Comparison of ENCODE assay signal across 9 mouse cellular contexts in the genomic region with DNA sequence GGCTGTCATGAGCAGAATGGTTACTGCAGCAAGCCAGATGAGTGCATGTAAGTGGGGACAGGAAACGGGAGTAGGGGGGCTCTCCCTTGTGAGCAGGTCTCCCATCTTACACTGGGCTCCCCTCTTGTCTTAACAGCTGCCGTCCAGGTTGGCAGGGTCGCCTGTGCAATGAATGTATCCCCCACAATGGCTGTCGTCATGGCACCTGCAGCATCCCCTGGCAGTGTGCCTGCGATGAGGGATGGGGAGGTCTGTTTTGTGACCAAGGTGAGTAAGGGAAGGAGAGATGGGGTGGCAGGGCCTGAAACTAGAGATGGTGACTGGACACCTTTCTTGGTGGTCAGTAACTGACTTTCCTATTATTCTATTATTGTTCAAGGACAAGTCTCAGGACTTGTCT. TPM values are rescaled to one million over a fixed set of nuclear protein-coding genes. Genes with fewer than 3 reads are reported as not detected.
A peak's percentile ranks its signal among the peaks of the same experiment; 100 is the strongest.
DNase-seq lines count a peak whose midpoint lies in the region; ATAC-seq and TF ChIP-seq lines count a peak whose summit lies in the region.
"Had no signal": no experiment of that assay in that cellular context is flagged by ENCODE, and none has a peak within 500 bp of the region (broad histone marks: within the 10 kb centered on the region; RNA-seq: fewer than 3 reads in every experiment).

No protein-coding gene starts in this region.

- TF ChIP-seq EP300 in lung, postnatal 0 days (IDR thresholded peaks at IDR 0.05): no peak

- H3K4me1 ChIP-seq in forebrain, embryonic 10.5 days: peaks cover 41% of the 10 kb centered on the region
- peaks cover 21% of the 10 kb centered on the region for H3K4me1 ChIP-seq in forebrain, embryonic 14.5 days (ENCODE audit: control insufficient read depth, insufficient read depth, low read length)
- H3K4me1 ChIP-seq in lung, postnatal 0 days (ENCODE audit: insufficient read depth, low read depth, low read length): peaks cover 23% of the 10 kb centered on the region; the same call in 1 of the 2 replicates
- peaks cover 42% of the 10 kb centered on the region for H3K4me1 ChIP-seq in limb, embryonic 15.5 days

- no peaks in the 10 kb centered on the region for H3K9me3 ChIP-seq in forebrain, embryonic 10.5 days
- no peaks in the 10 kb centered on the region for H3K9me3 ChIP-seq in forebrain, embryonic 14.5 days (replicated peaks; ENCODE audit: control insufficient read depth, low read length)
- no peaks in the 10 kb centered on the region for H3K9me3 ChIP-seq in lung, postnatal 0 days (ENCODE audit: low read length)
- H3K9me3 ChIP-seq in limb, embryonic 15.5 days: no peaks in the 10 kb centered on the region

- no peak overlapping the region for H3K4me2 ChIP-seq in forebrain, embryonic 14.5 days (ENCODE audit: low read length)
- peak overlapping the region; percentile 93 for H3K4me2 ChIP-seq in lung, postnatal 0 days (replicated peaks; ENCODE audit: low read depth, low read length)
- H3K4me2 ChIP-seq in limb, embryonic 15.5 days: 0 out of 2 replicates have a peak overlapping the region, but pooled peaks have one; percentile 3

- peaks cover 93% of the 10 kb centered on the region for H3K27me3 ChIP-seq in forebrain, embryonic 10.5 days (ENCODE audit: poor library complexity, severe bottlenecking)
- peaks cover 77% of the 10 kb centered on the region for H3K27me3 ChIP-seq in forebrain, embryonic 14.5 days (replicated peaks; ENCODE audit: control insufficient read depth, insufficient read depth, low read length)
- peaks cover 8% of the 10 kb centered on the region; the same call in 1 of the 2 replicates for H3K27me3 ChIP-seq in lung, postnatal 0 days (replicated peaks; ENCODE audit: insufficient read depth, low read length)
- H3K27me3 ChIP-seq in limb, embryonic 15.5 days: peaks cover 82% of the 10 kb centered on the region

- no peak overlapping the region for H3K9ac ChIP-seq in forebrain, embryonic 14.5 days (ENCODE audit: low read length)
- H3K9ac ChIP-seq in lung, postnatal 0 days (replicated peaks; ENCODE audit: low read depth): no peak overlapping the region
- no peak overlapping the region for H3K9ac ChIP-seq in limb, embryonic 15.5 days

- no peak for DNase-seq in forebrain, embryonic 10.5 days (ENCODE audit: extremely low spot score, low spot score)
- DNase-seq in forebrain, embryonic 14.5 days (ENCODE audit: low spot score): no peak
- no peak for DNase-seq in lung, postnatal 0 days (ENCODE audit: low spot score)
- no peak for DNase-seq in lung, postnatal 25 days (ENCODE audit: low spot score)
- DNase-seq in thymus, postnatal 4 days: no peak
- DNase-seq: gastrocnemius, postnatal 25 days had no signal

- no peak for ATAC-seq in forebrain, embryonic 14.5 days
- no peak for ATAC-seq in lung, postnatal 0 days
- ATAC-seq in limb, embryonic 15.5 days (ENCODE audit: insufficient number of reproducible peaks, low FRiP score, low TSS enrichment, low read depth): no peak
- ATAC-seq in CD4-positive, CD25-positive, alpha-beta regulatory T cell, adult 4 months: no peak
- no peak for ATAC-seq in inflammation-experienced regulatory T-cells, adult 6 months

- H3K36me3 ChIP-seq in forebrain, embryonic 10.5 days (replicated peaks): no peaks in the 10 kb centered on the region
- H3K36me3 ChIP-seq in forebrain, embryonic 14.5 days (ENCODE audit: control insufficient read depth, insufficient read depth, low read length): no peaks in the 10 kb centered on the region
- H3K36me3 ChIP-seq in lung, postnatal 0 days (ENCODE audit: insufficient read depth, low read length): no peaks in the 10 kb centered on the region
- no peaks in the 10 kb centered on the region for H3K36me3 ChIP-seq in limb, embryonic 15.5 days

- 44% methylated on average over 5 of the region's 5 CpGs for WGBS in forebrain, embryonic 10.5 days
- 43% methylated on average over 5 of the region's 5 CpGs for WGBS in forebrain, embryonic 14.5 days
- 17% methylated on average over 5 of the region's 5 CpGs for WGBS in lung, postnatal 0 days
- 42% methylated on average over 5 of the region's 5 CpGs for WGBS in limb, embryonic 15.5 days

- peak overlapping the region; percentile 55; the same call in 1 of the 2 replicates for H3K4me3 ChIP-seq in forebrain, embryonic 10.5 days
- no peak overlapping the region for H3K4me3 ChIP-seq in forebrain, embryonic 14.5 days (ENCODE audit: low read depth, low read length)
- peak overlapping the region; percentile 59; the same call in 1 of the 2 replicates for H3K4me3 ChIP-seq in lung, postnatal 0 days (ENCODE audit: low read depth, low read length)
- H3K4me3 ChIP-seq in limb, embryonic 15.5 days: no peak overlapping the region

- H3K27ac ChIP-seq in forebrain, embryonic 10.5 days: no peak overlapping the region
- H3K27ac ChIP-seq in forebrain, embryonic 14.5 days (ENCODE audit: low read depth, low read length): no peak overlapping the region
- no peak overlapping the region for H3K27ac ChIP-seq in lung, postnatal 0 days (ENCODE audit: low read length)
- H3K27ac ChIP-seq in limb, embryonic 15.5 days: no peak overlapping the region

- TF ChIP-seq CTCF in lung, postnatal 0 days (IDR thresholded peaks at IDR 0.05): no peak

RNA-seq across cellular contexts. Expression of gene Dll4, which starts 3.0 kb away (rescaled TPM):
- polyA plus RNA-seq in forebrain, embryonic 10.5 days (2016; fragmentation: Nextera tagmentation; extraction: Ambion mirVana): 3.3 and 4.0 TPM in 2 replicates
- polyA plus RNA-seq in forebrain, embryonic 14.5 days (2014; fragmentation: Nextera tagmentation; extraction: Ambion mirVana): 2.9 and 3.8 TPM in 2 replicates
- 22.7 and 25.9 TPM in 2 replicates for polyA plus RNA-seq in lung, postnatal 0 days (2015; fragmentation: Nextera tagmentation; extraction: Ambion mirVana)
- polyA plus RNA-seq in limb, embryonic 15.5 days (2015; fragmentation: Nextera tagmentation; extraction: Ambion mirVana): 6.7 and 7.3 TPM in 2 replicates
- polyA plus RNA-seq in CD4-positive, CD25-positive, alpha-beta regulatory T cell, adult 4 months (2017; shearing (Covaris generic)): not detected
- not detected for polyA plus RNA-seq in inflammation-experienced regulatory T-cells, adult 6 months (2017; shearing (Covaris generic))

RNA-seq across cellular contexts. Expression of gene Chac1, which starts 22.5 kb away (rescaled TPM):
- polyA plus RNA-seq in forebrain, embryonic 10.5 days (2016; fragmentation: Nextera tagmentation; extraction: Ambion mirVana): 1.3 and 1.4 TPM in 2 replicates
- 3.5 and 3.8 TPM in 2 replicates for polyA plus RNA-seq in forebrain, embryonic 14.5 days (2014; fragmentation: Nextera tagmentation; extraction: Ambion mirVana)
- 1.5 and 1.8 TPM in 2 replicates for polyA plus RNA-seq in lung, postnatal 0 days (2015; fragmentation: Nextera tagmentation; extraction: Ambion mirVana)
- 1.1 TPM in 2 replicates for polyA plus RNA-seq in limb, embryonic 15.5 days (2015; fragmentation: Nextera tagmentation; extraction: Ambion mirVana)
- not detected for polyA plus RNA-seq in CD4-positive, CD25-positive, alpha-beta regulatory T cell, adult 4 months (2017; shearing (Covaris generic))
- not detected for polyA plus RNA-seq in inflammation-experienced regulatory T-cells, adult 6 months (2017; shearing (Covaris generic))

RNA-seq across cellular contexts. Expression of gene Vps18, which starts 40.0 kb away (rescaled TPM):
- polyA plus RNA-seq in forebrain, embryonic 10.5 days (2016; fragmentation: Nextera tagmentation; extraction: Ambion mirVana): 23.0 and 23.6 TPM in 2 replicates
- 12.0 and 19.9 TPM in 2 replicates for polyA plus RNA-seq in forebrain, embryonic 14.5 days (2014; fragmentation: Nextera tagmentation; extraction: Ambion mirVana)
- polyA plus RNA-seq in lung, postnatal 0 days (2015; fragmentation: Nextera tagmentation; extraction: Ambion mirVana): 11.1 and 11.4 TPM in 2 replicates
- 17.6 and 19.5 TPM in 2 replicates for polyA plus RNA-seq in limb, embryonic 15.5 days (2015; fragmentation: Nextera tagmentation; extraction: Ambion mirVana)
- 10 to 100 TPM in 1 of 2 experiments, 1 to 10 TPM in 1; 4.7 to 13.0 TPM for polyA plus RNA-seq in CD4-positive, CD25-positive, alpha-beta regulatory T cell, adult 4 months (2017; shearing (Covaris generic))
- polyA plus RNA-seq in inflammation-experienced regulatory T-cells, adult 6 months (2017; shearing (Covaris generic)): 1 to 10 TPM; 5.5 to 6.1 (median 5.9) TPM

RNA-seq across cellular contexts. Expression of gene Rhov, which starts 57.5 kb away (rescaled TPM):
- 0.44 and 0.58 TPM in 2 replicates for polyA plus RNA-seq in forebrain, embryonic 10.5 days (2016; fragmentation: Nextera tagmentation; extraction: Ambion mirVana)
- polyA plus RNA-seq in forebrain, embryonic 14.5 days (2014; fragmentation: Nextera tagmentation; extraction: Ambion mirVana): 8.5 and 12.7 TPM in 2 replicates
- polyA plus RNA-seq in lung, postnatal 0 days (2015; fragmentation: Nextera tagmentation; extraction: Ambion mirVana): 3.0 and 3.1 TPM in 2 replicates
- polyA plus RNA-seq in limb, embryonic 15.5 days (2015; fragmentation: Nextera tagmentation; extraction: Ambion mirVana): 36.8 and 38.6 TPM in 2 replicates
- polyA plus RNA-seq in CD4-positive, CD25-positive, alpha-beta regulatory T cell, adult 4 months (2017; shearing (Covaris generic)): not detected
- under 1 TPM in 1 of 3 experiments, not detected in 2; 0.57 TPM for polyA plus RNA-seq in inflammation-experienced regulatory T-cells, adult 6 months (2017; shearing (Covaris generic))

Comparison
In these comparisons a context has a peak if more than half of its experiments do, and no peak if none do; other contexts are left out.
1. H3K4me3 ChIP-seq: peak in forebrain, embryonic 10.5 days (single experiment) and lung, postnatal 0 days (single experiment); none in forebrain, embryonic 14.5 days (single experiment) and limb, embryonic 15.5 days (single experiment).